Mouse (Mus musculus): ENCODE measurements around the gene Abca8b. TPM values are rescaled to one million over a fixed set of nuclear protein-coding genes. Genes with fewer than 3 reads are reported as not detected.

Abca8b gene
- polyA plus RNA-seq, 1 experiment from 2014 or later, result 0.87 TPM

DNA sequence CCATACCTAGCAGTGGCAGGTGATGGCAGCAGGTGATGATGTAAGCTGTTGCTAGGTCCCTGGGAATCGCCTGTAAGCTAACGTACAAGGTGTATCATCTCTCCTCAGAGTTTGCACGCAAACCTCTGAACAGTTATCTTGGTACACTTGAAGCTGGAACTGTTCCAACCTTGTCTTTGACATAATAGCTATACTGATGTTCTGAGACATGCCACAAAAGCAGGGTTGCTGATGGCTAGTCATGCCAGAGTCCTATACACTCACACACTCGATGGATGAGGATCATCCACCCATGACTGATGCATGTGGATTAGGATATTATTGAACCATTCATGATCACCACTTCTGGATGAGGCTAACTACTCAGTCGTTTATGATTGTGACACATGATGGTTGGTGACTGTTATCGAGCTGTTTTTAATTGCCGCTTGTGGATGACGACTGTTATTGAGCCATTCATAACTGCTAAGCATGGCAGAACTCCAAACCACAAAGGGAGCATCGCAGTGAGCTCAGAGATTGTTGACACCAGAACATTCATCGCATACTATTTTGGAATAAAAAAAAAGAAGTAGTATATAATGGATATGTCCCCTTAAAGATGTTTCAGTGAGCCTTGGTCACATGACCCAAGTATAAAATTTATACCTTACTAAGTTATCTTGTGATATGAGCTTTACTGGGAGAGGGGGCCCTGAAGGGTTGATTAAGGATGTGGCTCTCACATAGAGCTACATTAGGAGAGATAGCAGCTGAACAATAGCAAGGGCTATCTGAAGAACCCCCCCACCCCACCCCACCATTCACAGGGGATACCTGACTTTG, 87.2 kb downstream of the Abca8b start:
- H3K9me3 ChIP-seq (replicated peaks; ENCODE audit: control insufficient read depth, low read length), result no peaks in the 10 kb centered on the region
- WGBS (ENCODE audit: insufficient replicate concordance), result 80% methylated on average over 10 of the region's 10 CpGs
- H3K4me2 ChIP-seq, result no peak overlapping the region
- H3K27ac ChIP-seq (ENCODE audit: low read depth, low read length), result no peak overlapping the region
- ATAC-seq (replicated peaks; ENCODE audit: insufficient number of reproducible peaks, low FRiP score, low TSS enrichment), result no peak
- no peak overlapping the region for H3K9ac ChIP-seq (ENCODE audit: low read depth, low read length)
- no peaks in the 10 kb centered on the region for H3K36me3 ChIP-seq (ENCODE audit: control insufficient read depth, insufficient read depth, low read length)
- no peak overlapping the region for H3K4me3 ChIP-seq (ENCODE audit: low read depth, low read length)
- H3K27me3 ChIP-seq (ENCODE audit: control insufficient read depth, insufficient read depth, low read length), result no peaks in the 10 kb centered on the region
- no peaks in the 10 kb centered on the region for H3K4me1 ChIP-seq (ENCODE audit: control insufficient read depth, insufficient read depth, low read length)

DNA sequence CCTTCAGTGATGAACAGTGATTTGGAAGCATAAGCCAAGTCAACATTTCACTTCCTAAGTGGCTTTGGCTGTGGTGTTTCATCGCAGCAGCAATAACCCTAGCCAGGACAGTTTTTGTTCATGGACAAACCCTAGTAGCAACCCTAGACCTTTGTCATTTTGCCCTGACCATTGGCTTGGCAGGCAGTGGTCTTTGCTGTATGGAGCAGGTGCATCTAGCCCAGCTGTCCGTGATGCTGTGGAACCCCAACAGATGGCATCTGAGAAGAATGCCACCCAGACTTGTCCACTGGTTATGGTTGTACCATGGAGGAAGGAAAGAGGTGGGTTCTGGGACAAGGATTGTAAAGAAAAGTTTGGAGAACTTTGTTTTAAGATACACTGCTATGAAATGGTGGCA, 88.1 kb downstream of the Abca8b start:
- H3K9ac ChIP-seq (ENCODE audit: low read depth, low read length), result no peak overlapping the region
- no peaks in the 10 kb centered on the region for H3K27me3 ChIP-seq (ENCODE audit: control insufficient read depth, insufficient read depth, low read length)
- no peaks in the 10 kb centered on the region for H3K9me3 ChIP-seq (replicated peaks; ENCODE audit: control insufficient read depth, low read length)
- H3K4me1 ChIP-seq (ENCODE audit: control insufficient read depth, insufficient read depth, low read length), result no peaks in the 10 kb centered on the region
- no peak for ATAC-seq (replicated peaks; ENCODE audit: insufficient number of reproducible peaks, low FRiP score, low TSS enrichment)
- H3K4me3 ChIP-seq (ENCODE audit: low read depth, low read length), result no peak overlapping the region
- no peak overlapping the region for H3K4me2 ChIP-seq
- 83% methylated on average over 2 of the region's 2 CpGs for WGBS (ENCODE audit: insufficient replicate concordance)
- H3K27ac ChIP-seq (ENCODE audit: low read depth, low read length), result no peak overlapping the region
- no peaks in the 10 kb centered on the region for H3K36me3 ChIP-seq (ENCODE audit: control insufficient read depth, insufficient read depth, low read length)

DNA sequence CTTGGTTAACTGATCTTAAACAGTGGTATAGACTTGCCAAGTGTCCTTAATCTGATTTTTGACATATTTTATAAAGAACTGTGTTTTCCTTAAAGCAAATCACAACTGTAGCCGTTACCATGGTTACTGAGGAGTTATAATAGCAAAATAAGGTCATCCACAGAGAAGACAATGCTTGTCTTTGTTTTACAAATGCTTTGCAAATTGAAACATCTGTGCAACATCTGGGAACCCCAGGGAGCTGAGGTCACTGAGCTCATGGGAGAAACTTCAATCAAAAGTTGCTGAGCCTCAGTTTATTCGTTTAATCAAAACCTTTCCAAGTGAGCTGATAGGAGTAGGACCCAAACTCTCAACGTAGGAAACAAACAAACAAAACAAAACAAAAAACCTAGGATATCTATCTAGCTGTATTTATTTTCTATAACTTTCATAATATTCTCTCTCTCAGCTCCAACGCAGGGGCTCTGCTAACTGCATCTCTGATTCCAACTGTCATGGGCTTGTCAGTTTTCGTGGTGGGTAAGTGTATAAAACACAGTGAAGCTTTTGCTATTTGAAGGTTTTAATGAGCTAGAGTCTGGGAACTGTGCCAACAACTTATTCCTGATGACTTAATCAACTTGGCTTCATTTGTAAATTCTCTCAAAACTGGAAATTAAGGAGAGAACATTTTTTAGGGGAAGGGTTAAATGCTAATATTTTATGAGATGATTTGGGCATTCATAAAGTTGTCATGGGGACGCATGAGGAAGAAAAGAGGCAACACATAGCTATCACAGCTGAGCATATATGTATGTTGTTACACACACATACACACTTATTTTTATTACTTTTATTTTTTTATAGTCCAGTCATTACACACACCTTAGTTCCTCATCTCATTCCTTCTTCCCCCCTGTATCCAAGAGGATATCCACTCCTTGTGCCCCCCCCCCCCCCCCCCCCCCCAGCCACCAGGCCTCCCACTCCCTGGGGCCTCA, 92.7 kb downstream of the Abca8b start:
- no peak for ATAC-seq (replicated peaks; ENCODE audit: insufficient number of reproducible peaks, low FRiP score, low TSS enrichment)
- Histone ChIP-seq H3K27ac (ENCODE audit: low read depth, low read length) (no peak overlapping the region), H3K4me2 (no peak overlapping the region), H3K9me3 (replicated peaks; ENCODE audit: control insufficient read depth, low read length) (no peaks in the 10 kb centered on the region), H3K4me1 (ENCODE audit: control insufficient read depth, insufficient read depth, low read length) (no peaks in the 10 kb centered on the region), H3K9ac (ENCODE audit: low read depth, low read length) (no peak overlapping the region), H3K4me3 (ENCODE audit: low read depth, low read length) (no peak overlapping the region), H3K36me3 (ENCODE audit: control insufficient read depth, insufficient read depth, low read length) (no peaks in the 10 kb centered on the region), H3K27me3 (ENCODE audit: control insufficient read depth, insufficient read depth, low read length) (no peaks in the 10 kb centered on the region)
- 43% methylated on average over 6 of the region's 6 CpGs for WGBS (ENCODE audit: insufficient replicate concordance)

DNA sequence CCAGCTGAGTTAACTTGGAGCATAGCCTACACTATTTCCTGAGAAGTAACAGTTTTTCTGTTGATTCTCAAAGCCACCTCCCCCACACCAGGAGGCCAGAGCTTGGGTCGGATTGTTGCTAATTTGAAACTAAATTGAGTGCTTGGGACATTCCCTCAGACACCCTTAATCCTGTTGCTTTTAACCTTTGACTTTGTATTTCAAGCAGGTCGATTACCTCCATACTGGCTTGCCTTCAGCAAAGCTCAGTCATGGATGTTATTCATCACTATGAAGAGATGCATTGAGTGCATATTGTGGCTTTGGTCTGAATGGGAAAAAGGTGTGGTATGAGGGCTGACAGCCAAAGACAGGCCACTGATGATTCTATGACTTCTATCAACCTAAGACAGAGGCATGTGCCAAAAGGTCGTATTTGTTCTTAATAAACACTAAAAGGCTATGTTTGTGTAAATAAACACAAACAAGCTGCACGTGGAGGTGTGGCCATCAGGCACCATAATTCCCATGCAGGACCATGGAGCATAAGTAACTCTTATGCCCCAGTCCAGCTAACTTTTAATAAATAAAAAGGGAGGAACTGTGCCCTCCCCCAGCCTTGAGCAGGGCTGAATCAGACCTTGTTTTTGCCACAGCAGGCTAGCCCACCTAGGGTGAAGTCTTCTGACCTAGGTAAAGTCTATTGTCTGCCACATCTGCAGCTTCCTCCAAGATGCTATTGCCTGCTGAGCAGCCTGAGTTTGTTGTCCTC, 95.0 kb downstream of the Abca8b start:
- no peak overlapping the region for H3K4me3 ChIP-seq (ENCODE audit: low read depth, low read length)
- H3K9me3 ChIP-seq (replicated peaks; ENCODE audit: control insufficient read depth, low read length), result no peaks in the 10 kb centered on the region
- no peak overlapping the region for H3K4me2 ChIP-seq
- no peak for ATAC-seq (replicated peaks; ENCODE audit: insufficient number of reproducible peaks, low FRiP score, low TSS enrichment)
- no peak overlapping the region for H3K9ac ChIP-seq (ENCODE audit: low read depth, low read length)
- WGBS (ENCODE audit: insufficient replicate concordance), result 31% methylated on average over 4 of the region's 4 CpGs
- H3K27me3 ChIP-seq (ENCODE audit: control insufficient read depth, insufficient read depth, low read length), result no peaks in the 10 kb centered on the region
- no peaks in the 10 kb centered on the region for H3K4me1 ChIP-seq (ENCODE audit: control insufficient read depth, insufficient read depth, low read length)
- no peaks in the 10 kb centered on the region for H3K36me3 ChIP-seq (ENCODE audit: control insufficient read depth, insufficient read depth, low read length)
- no peak overlapping the region for H3K27ac ChIP-seq (ENCODE audit: low read depth, low read length)

DNA sequence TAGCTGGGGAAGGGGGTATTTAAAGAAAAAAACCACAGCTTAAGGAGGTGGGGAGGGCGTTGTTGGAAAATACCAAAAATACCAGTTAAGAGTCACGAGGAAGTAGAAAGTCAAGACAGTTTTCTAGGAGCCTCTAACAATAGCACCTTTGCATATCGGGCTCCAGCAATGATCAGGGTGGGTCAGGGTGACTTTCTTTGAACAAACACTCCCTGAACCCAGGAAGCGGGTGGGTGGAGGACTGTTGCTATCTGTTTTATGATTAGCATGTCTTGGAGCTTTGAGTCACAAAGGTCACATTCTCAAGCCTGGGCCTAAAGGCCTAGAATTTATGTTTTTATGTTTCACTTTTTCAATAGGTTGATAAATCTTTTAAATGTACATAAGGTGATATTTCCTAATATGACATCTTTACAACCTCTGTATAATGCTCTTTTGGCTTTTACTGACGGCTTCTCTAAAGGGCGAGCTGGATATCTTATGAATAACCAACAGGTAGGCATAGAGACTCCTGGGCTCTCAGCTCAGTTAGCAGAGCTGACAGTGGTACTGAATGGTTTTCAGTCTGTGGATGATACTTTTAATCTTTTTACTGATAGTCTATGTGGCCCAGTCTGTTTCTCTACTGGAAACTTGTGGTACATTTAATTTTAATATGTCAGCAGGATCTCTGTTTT, 96.7 kb downstream of the Abca8b start:
- Histone ChIP-seq H3K4me2 (no peak overlapping the region), H3K27ac (ENCODE audit: low read depth, low read length) (no peak overlapping the region), H3K36me3 (ENCODE audit: control insufficient read depth, insufficient read depth, low read length) (no peaks in the 10 kb centered on the region), H3K4me3 (ENCODE audit: low read depth, low read length) (no peak overlapping the region), H3K4me1 (ENCODE audit: control insufficient read depth, insufficient read depth, low read length) (no peaks in the 10 kb centered on the region), H3K27me3 (ENCODE audit: control insufficient read depth, insufficient read depth, low read length) (no peaks in the 10 kb centered on the region), H3K9ac (ENCODE audit: low read depth, low read length) (no peak overlapping the region), H3K9me3 (replicated peaks; ENCODE audit: control insufficient read depth, low read length) (no peaks in the 10 kb centered on the region)
- ATAC-seq (replicated peaks; ENCODE audit: insufficient number of reproducible peaks, low FRiP score, low TSS enrichment), result no peak
- whole genome bisulfite sequencing (ENCODE audit: insufficient replicate concordance), result 85% methylated on average over 6 of the region's 6 CpGs

DNA sequence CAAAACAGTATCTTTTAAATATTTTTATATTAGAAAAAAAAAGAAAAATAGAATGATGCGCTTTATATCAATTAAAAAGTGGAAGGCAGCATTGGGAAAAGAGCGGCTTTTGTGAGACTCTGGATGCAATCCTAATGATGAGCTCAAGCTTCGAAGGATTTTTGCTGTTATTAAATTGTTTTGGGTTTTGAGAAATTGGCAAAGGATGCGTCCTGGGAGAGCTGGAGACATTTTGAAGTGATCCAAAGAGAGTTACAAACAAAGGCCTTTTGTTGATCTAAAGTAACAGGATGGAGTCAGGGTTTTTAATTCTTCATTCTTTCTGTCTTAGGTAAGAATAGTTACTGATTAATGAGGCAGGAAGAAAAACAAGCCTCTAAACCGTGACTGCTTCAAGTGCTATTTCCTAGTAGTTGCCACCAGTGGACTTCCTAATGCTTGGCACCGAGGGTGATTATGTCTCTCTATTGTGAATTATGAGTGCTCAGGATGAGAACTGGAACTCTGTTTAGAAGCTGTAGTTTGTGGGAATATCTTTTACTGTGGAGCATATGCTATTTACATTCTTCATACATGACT, 99.6 kb downstream of the Abca8b start:
- no peaks in the 10 kb centered on the region for H3K9me3 ChIP-seq (replicated peaks; ENCODE audit: control insufficient read depth, low read length)
- no peaks in the 10 kb centered on the region for H3K36me3 ChIP-seq (ENCODE audit: control insufficient read depth, insufficient read depth, low read length)
- no peaks in the 10 kb centered on the region for H3K4me1 ChIP-seq (ENCODE audit: control insufficient read depth, insufficient read depth, low read length)
- H3K27ac ChIP-seq (ENCODE audit: low read depth, low read length), result no peak overlapping the region
- H3K27me3 ChIP-seq (ENCODE audit: control insufficient read depth, insufficient read depth, low read length), result no peaks in the 10 kb centered on the region
- no peak overlapping the region for H3K9ac ChIP-seq (ENCODE audit: low read depth, low read length)
- no peak for ATAC-seq (replicated peaks; ENCODE audit: insufficient number of reproducible peaks, low FRiP score, low TSS enrichment)
- 63% methylated on average over 6 of the region's 6 CpGs for WGBS (ENCODE audit: insufficient replicate concordance)
- H3K4me3 ChIP-seq (ENCODE audit: low read depth, low read length), result no peak overlapping the region
- H3K4me2 ChIP-seq, result no peak overlapping the region

DNA sequence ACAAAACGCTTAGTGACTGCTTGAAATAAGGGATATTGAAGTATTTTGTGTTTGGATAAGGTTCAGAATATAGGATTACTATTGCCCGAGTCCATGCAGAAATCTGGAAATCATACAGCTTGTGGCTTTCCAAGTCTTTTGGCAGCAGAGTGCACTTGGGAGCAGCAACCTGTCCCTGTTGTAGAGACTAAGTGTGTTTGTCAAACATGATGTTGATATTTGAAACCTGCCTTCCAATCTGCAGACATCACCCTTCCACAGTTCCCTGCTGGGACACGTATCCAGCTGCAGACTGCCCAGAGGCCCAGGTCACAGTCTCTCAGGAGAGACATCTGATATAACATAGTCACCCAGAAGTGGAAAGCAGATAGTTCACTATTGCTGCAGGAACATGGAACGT, 100.1 kb downstream of the Abca8b start:
- Histone ChIP-seq H3K27me3 (ENCODE audit: control insufficient read depth, insufficient read depth, low read length) (no peaks in the 10 kb centered on the region), H3K4me2 (no peak overlapping the region), H3K9me3 (replicated peaks; ENCODE audit: control insufficient read depth, low read length) (no peaks in the 10 kb centered on the region), H3K4me3 (ENCODE audit: low read depth, low read length) (no peak overlapping the region), H3K27ac (ENCODE audit: low read depth, low read length) (no peak overlapping the region), H3K36me3 (ENCODE audit: control insufficient read depth, insufficient read depth, low read length) (no peaks in the 10 kb centered on the region), H3K9ac (ENCODE audit: low read depth, low read length) (no peak overlapping the region), H3K4me1 (ENCODE audit: control insufficient read depth, insufficient read depth, low read length) (no peaks in the 10 kb centered on the region)
- 56% methylated on average over 4 of the region's 4 CpGs for WGBS (ENCODE audit: insufficient replicate concordance)
- ATAC-seq (replicated peaks; ENCODE audit: insufficient number of reproducible peaks, low FRiP score, low TSS enrichment), result no peak
